Mouse (Mus musculus): ENCODE measurements at regions not wholly inside any gene's neighbourhood (a gene's known extent, or its start where the extent isn't known, plus 50 kb on each side); places are given as distances from the start of the nearest gene placed in this dataset.

- DNase-seq (ENCODE audit: low spot score): no peak
Observed at GRCm38 (mm10) chr1:157957506-157957905, 398.6 kb downstream of the Brinp2 start.

DNA sequence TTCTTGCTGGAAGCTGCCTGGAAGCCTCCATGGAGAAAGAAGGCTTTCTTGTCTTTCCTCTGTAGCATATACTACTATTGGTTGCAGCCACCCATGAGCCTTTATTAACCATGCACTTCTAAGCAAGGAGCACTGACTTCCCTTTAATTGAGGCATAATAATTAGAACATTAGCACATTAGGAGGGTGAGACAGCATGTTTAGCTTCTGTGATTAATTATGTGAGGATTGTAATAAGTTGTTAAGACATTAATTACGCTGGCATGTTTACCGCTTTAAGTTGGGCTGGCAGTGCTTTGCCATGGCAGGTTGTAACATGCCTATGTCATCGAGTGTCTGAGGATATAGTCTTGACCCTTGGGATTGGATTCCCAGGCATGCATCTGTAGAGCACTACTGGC, 391.7 kb downstream of the Brinp2 start:
- no peak for DNase-seq (ENCODE audit: low spot score)

DNA sequence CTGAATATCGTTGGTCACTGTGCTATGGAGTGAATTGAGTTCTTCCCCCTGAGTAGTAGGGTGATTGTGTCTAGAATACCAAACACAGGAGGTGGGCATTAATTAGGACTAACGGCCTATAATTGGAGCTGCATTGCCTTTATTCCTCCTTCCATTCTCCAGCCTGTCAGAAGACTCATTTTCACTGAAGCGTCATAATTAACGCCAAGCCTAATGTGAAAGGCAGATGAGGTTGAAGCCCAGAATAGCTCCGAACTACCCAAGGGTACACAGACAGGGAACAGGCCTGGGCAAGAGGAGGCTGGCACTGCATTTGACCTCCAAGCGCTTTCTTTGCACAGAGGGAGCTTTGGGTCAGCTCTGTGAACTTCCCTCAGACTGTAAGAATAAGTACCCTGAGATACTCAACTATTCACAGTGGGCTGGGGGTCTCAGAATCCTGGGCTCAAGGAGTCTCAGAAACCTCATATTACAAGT, 386.5 kb downstream of the Brinp2 start:
- no peak for DNase-seq (ENCODE audit: low spot score)

GRCm38 (mm10) chr1:157973373-157974232, 382.5 kb downstream of the Brinp2 start:
- DNase-seq (ENCODE audit: low spot score): no peak

DNA sequence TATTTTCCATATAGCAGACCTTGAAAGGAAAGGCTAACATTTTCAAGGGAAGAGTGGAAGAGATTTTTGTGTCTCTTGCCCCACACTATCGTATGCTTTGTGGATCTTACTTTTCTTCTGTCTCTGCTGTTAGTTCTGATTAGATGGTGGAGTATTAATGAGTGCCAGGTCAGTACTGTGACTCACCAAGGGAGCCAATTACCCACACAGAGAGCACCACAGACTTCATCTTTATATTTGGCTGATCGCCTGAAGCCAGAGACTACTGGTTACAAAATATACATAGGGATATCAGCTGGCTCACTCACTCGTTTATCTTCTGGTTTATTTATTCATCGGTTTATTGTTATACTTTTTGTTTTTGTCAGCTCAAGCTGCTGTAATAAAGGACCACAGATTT, 381.5 kb downstream of the Brinp2 start:
- no peak for DNase-seq (ENCODE audit: low spot score)

DNA sequence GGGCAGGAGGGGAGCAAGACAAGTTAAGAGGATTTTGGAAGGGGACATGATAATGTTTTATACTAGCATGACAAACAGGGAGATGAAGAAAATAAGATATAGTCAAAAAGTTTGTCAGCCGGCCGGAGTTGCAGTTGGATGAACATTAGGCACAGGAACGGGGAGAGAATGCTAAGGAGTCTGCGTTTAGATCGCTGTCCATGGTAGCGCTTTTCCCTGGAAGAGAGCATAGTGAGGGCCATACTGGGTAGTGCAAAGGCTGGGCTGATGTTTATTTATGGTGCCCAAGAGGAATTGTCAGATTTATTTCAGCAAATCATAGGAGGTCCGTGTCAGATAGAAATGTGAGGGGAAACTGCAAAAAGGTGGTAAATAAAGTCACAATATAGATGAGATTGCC, 337.0 kb downstream of the Brinp2 start:
- DNase-seq (ENCODE audit: low spot score): no peak

DNA sequence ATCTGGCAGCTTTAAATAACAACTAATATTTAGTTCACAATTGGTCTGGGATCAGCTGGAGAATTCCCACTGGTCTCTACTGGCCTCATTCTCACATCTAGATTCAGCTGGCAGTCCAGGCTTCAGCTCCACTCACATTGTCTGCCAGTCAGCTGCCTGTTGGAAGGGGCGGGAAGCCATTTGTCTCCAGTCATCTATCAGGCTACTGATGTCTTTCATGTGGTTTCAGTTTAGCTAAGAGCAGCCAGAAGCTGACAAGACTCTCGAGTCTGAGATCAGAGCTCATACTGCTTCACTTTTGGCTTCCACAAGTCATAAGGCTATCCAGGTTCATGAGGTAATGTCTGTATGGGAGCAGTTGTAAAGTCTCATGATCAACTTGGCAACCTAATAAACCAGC, 316.4 kb downstream of the Brinp2 start:
- DNase-seq (ENCODE audit: low spot score): no peak

DNA sequence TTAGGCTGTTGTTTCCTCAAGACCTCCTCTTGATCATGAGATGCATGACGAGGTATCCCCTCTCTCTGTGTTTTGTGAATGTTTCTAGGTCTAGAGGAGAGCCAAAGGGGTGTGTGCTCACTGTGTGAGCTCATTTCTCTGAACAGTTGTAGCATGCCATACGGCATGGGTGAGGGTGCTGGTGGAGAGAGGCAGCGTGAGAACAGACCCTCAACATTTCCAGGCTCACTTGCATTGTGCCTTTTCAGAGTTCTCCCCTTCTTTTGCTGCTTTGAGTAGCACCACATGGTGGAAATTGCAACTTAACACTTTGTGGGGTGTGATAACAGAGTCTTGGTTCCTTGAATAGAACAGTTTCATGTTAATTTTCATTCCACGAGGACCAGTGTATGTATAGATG, 315.8 kb downstream of the Brinp2 start:
- no peak for DNase-seq (ENCODE audit: low spot score)

GRCm38 (mm10) chr1:158052644-158053043, 303.5 kb downstream of the Brinp2 start:
- no peak for DNase-seq (ENCODE audit: low spot score)

- DNase-seq (ENCODE audit: low spot score): no peak
Observed at GRCm38 (mm10) chr1:158054961-158055360, 301.2 kb downstream of the Brinp2 start.

DNA sequence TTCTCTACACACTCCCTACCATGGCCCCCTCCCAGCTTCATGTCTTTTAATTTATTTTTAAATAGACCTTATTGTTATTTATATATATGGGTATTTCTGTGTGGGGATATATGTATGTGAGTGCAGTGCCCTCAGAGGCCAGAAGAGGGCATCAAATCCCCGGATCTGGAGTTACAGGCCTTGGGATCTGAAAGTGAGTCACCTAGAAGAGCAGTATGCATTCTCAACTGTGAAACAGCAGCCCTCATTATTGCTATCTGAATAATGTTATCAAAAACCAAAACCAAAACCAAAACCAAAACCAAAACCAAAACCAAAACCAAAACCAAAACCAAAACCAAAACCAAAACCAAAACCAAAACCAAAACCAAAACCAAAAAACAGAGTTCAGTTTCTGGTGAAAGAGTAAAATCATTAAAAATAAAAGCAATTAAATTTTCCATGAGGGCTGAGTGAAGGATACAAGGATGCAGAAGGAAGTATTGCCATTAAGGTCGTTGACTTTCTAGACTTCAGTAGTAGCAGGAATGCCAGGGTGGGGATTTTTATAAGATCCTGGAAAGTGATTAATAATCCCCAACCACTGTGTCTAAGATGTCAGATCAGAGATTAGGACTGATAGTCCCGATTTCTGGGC, 299.0 kb downstream of the Brinp2 start:
- no peak for DNase-seq (ENCODE audit: low spot score)

- no peak for DNase-seq (ENCODE audit: low spot score)
Observed at GRCm38 (mm10) chr1:158057789-158058188, 298.3 kb downstream of the Brinp2 start.

DNA sequence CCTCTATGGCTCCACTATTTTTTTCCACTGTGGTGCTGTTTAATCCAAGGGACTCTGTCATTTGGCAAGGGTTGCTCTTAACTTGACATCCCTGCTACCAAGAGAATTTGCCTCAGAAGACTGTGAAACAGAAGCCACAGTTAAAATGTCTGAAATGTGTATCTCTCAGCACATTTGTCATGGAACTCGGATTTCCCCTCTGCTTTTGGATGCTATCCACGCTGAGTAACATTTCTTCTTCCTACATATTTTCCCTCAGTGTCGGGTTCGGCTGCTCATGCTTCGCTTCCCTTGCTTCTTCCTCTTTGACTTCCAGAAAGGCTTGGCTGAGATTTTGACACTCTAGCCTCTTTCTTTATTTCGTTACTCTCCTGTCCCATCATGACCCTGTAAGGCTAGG, 294.1 kb downstream of the Brinp2 start:
- DNase-seq (ENCODE audit: low spot score): no peak

DNA sequence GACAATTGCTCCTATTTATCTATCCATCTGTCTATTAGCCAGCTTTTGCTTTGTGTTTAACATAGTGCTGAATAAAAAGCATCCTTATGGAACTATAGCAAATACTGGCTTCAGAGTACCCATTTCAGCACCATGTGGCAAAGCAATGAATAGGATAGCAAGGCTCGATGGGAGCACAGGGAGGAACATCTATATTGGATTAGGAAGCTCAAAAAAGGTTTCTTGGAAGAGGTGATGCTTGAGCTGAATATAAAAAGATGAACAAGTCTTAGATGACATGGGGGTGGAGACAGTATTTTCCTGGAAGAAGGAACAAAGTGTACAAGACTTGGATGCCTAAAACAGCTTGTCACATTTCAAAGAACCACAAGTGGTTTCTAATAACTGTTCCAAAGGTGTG, 273.9 kb downstream of the Brinp2 start:
- no peak for DNase-seq (ENCODE audit: low spot score)

DNA sequence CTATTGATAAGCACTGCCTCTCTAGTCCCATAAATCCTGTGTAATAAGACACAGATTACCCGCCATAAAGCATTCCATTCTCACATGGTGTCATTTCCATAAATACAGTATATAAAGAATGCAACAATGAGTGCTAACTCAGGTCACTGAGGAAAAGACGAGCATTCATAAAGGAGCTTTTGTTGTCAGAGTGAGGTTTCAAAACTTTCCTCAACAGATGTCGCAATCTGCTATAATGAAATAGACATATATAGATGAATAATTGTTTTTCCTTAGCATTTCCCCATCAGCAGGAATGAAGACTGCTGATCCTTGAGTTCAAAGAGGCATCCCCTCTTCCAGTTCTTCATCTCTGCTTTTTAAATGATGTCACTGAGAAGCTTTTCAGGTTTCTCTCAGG, 270.3 kb downstream of the Brinp2 start:
- no peak for DNase-seq (ENCODE audit: low spot score)

- DNase-seq (ENCODE audit: low spot score): no peak
Observed at GRCm38 (mm10) chr1:158097500-158097899, 258.6 kb downstream of the Brinp2 start.

- no peak for DNase-seq (ENCODE audit: low spot score)
Observed at GRCm38 (mm10) chr1:158119708-158120107, 236.4 kb downstream of the Brinp2 start.

DNA sequence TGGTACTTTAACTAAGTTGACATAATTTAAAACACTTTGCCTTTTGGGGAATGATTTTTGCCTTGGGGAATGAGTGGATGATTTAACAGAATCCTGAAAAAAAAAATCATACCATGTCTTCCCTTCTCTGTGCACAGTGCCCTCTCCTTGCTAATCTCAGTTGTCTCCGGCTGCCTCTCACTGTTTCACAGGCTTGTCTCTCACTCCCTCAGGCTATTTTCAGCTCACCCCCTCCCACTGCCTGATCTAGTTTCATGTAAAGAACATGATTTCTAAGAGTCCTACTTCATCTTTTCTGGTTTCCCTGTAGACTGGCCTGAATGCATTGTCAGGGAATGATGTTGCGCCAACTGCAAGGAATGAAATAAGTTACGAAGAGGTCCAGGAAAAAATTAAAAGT, 231.2 kb downstream of the Brinp2 start:
- DNase-seq (ENCODE audit: low spot score): no peak

DNA sequence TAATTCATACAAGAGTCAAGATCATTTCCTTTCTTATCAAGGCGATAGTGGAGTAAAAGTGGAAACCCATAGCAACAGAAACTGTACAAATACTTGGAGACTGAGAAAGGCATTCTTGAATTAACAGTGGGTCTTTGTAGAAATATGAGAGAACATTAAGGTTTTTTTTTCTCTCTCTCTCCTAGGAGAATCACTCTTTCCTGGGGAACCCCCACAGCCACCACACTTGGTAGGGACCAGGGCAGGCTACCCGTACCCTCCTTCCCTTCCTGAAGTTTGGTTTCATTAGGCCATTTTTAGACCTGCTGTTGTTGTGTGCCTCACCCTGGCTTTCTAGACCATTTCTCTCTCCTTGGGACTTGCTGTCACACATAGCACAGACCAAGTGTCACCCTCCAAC, 229.9 kb downstream of the Brinp2 start:
- no peak for DNase-seq (ENCODE audit: low spot score)

GRCm38 (mm10) chr1:158129243-158129770, 226.8 kb downstream of the Brinp2 start:
- no peak for DNase-seq (ENCODE audit: low spot score)

- no peak for DNase-seq (ENCODE audit: low spot score)
Observed at GRCm38 (mm10) chr1:158147525-158147924, 208.6 kb downstream of the Brinp2 start.

- no peak for DNase-seq (ENCODE audit: low spot score)
Observed at GRCm38 (mm10) chr1:158148035-158148434, 208.1 kb downstream of the Brinp2 start.

- DNase-seq (ENCODE audit: low spot score): no peak
Observed at GRCm38 (mm10) chr1:158161111-158161510, 195.0 kb downstream of the Brinp2 start.

Data from c-Kit-positive CD71-positive TER-119-positive erythroid progenitor cells, embryonic 14.5 days (primary cell).